Mouse (Mus musculus): ENCODE results near the gene Agl. TPM values are rescaled to one million over a fixed set of nuclear protein-coding genes. Genes with fewer than 3 reads are reported as not detected.

The Agl gene
- polyA plus RNA-seq, 1 experiment, result 11.5 TPM

DNA sequence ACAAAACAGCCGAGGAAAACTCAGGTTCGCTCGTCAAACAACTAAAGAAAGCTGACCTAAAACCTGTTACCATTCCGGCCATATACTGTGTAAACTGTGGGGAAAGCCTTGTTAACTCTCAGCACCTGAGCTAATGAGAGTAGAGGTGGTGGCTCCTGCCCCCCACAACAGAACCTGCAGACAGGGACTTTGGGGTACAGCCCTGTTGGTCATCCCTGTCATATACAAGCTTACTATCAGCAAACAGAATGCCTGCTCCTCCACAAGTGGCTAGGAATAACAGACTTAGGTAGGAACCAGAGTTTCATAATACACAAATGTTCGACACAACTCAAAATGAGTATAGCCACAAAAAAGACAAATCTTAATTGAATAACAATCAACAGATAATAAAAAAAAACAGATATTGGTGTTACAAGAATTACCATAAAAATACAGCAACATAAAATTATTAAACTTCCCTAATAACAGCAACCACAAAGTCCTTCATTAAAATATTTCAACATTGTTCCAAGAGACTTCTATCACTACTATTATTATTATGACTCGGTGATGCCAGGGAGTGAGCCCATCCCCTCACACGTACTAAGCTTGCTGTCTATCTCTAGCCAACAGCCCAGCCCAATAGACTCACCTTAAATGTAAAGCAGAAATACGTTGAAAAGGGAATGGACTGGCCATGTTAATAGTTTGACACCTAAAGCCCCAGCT, 112.9 kb downstream of the Agl start:
- DNase-seq (ENCODE audit: low read depth), result no peak

DNA sequence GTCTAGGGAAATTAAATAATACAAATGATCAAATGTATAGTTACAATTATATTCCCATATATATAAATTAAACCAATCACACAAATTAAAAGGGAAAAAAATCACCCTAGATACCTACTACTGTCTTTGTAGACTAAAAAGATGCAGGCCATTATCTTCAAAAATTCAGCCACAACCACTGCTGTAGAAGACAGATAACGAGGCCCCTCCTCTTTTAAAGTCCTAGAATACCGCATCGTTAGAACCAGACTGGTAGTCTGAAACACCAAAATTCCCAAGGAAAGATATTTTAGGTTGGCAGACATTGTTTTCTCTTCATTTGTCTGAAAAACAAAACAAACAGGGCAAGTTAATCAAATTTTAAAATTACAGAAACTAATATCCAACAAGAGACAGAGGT, 113.7 kb downstream of the Agl start:
- DNase-seq (ENCODE audit: low read depth), result no peak

Other genes starting within 250 kb of the Agl start
- 4.5 and 7.1 TPM in 2 replicates for gene Lrrc39, start 245.2 kb downstream of the Agl start, polyA plus RNA-seq (2012; rRNA removed)
- gene Sass6, start 213.2 kb downstream of the Agl start, polyA plus RNA-seq (2012; rRNA removed), result 0.90 and 1.1 TPM in 2 replicates
- gene Trmt13, start 193.6 kb downstream of the Agl start, polyA plus RNA-seq (2012; rRNA removed), result 4.9 and 5.8 TPM in 2 replicates
- 33.6 and 34.1 TPM in 2 replicates for gene Mfsd14a, start 145.5 kb downstream of the Agl start, polyA plus RNA-seq (2012; rRNA removed)
- not detected in 2 replicates for gene Gm43191, start 126.9 kb downstream of the Agl start, polyA plus RNA-seq (2012; rRNA removed)
- gene Slc35a3, start 95.3 kb downstream of the Agl start, polyA plus RNA-seq (2012; rRNA removed), result 10.5 and 11.5 TPM in 2 replicates
- gene Frrs1, start 51.3 kb upstream of the Agl start, polyA plus RNA-seq (2012; rRNA removed), result 18.8 and 19.2 TPM in 2 replicates
- gene 4930455H04Rik, start 160.1 kb upstream of the Agl start, polyA plus RNA-seq (2012; rRNA removed), result not detected in 2 replicates
- 19.8 and 24.5 TPM in 2 replicates for gene Palmd, start 160.8 kb upstream of the Agl start, polyA plus RNA-seq (2012; rRNA removed)